Mouse (Mus musculus): Measurements from ENCODE around the gene Cd70.

DNA sequence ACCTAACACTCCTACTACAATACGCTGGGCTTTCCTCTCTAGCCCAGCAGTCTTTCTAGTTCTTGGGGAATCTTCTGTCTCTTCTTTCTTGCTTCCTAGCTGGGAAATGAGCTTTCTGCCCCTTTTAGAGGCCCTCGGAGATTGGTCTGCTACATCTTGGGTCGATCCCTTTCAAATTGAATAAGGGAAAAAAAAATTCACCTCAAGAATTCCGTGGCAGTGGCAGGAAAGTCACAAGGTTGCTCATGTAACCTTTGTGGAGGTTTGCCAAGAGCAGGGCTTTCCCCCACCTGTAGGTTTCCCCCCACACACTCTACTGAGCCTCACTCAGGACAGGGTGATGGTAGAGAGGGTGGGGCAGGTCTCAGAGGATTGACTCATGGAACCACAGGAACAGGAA, 4.2 kb upstream of the Cd70 start:
- no peak for TF ChIP-seq CTCF (IDR thresholded peaks at IDR 0.05; ENCODE audit: control insufficient read depth, insufficient read depth, low read length)
- no peak for TF ChIP-seq POLR2A (IDR thresholded peaks at IDR 0.05; ENCODE audit: borderline replicate concordance, control insufficient read depth, low read depth, low read length)
